Mouse (Mus musculus) embryonic facial prominence, embryonic 11.5 days (tissue): ENCODE measurements at regions not wholly inside any gene's neighbourhood (a gene's known extent, or its start where the extent isn't known, plus 50 kb on each side); places are given as distances from the start of the nearest gene placed in this dataset.

ENCODE experiments used
- ATAC-seq: fragments of 200-750 bp; cut with Nextera tagmentation; replicated peaks from 2 replicates; pipeline ENCODE4 v1.8.0; 2017; ENCODE audit warnings: low read depth; ENCODE audit not compliant: insufficient number of reproducible peaks, low FRiP score, low TSS enrichment
- DNase-seq: peaks from one replicate; pipeline ENCODE4 v3.0.0-alpha.2; 2015; ENCODE audit warnings: low spot score
- H3K27ac ChIP-seq: fragments of 300-500 bp; sonication (generic); replicated peaks from 2 replicates; pipeline ENCODE4 v1.5.1; 2014; ENCODE audit warnings: mild to moderate bottlenecking, low read depth, low read length, control low read depth
- H3K27me3 ChIP-seq: fragments of 300-500 bp; sonication (generic); 2 replicates; pipeline ENCODE4 v1.6.1; 2014; ENCODE audit warnings: mild to moderate bottlenecking, low read length, moderate library complexity, mixed read lengths; ENCODE audit not compliant: control insufficient read depth, insufficient read depth
- H3K36me3 ChIP-seq: fragments of 300-500 bp; sonication (generic); replicated peaks from 2 replicates; pipeline ENCODE4 v1.6.1; 2014; ENCODE audit warnings: low read depth, mild to moderate bottlenecking, low read length, moderate library complexity, mixed read lengths; ENCODE audit not compliant: control insufficient read depth, insufficient read depth
- H3K4me1 ChIP-seq: fragments of 300-500 bp; sonication (generic); 2 replicates; pipeline ENCODE4 v1.6.1; 2014; ENCODE audit warnings: low read length, mixed read lengths; ENCODE audit not compliant: control insufficient read depth, insufficient read depth
- H3K4me2 ChIP-seq: fragments of 300-500 bp; sonication (generic); 2 replicates; pipeline ENCODE4 v1.6.1; 2014; ENCODE audit warnings: low read depth, mild to moderate bottlenecking, control low read depth, low read length, moderate library complexity
- H3K4me3 ChIP-seq: fragments of 300-500 bp; sonication (generic); 2 replicates; pipeline ENCODE4 v1.5.1; 2014; ENCODE audit warnings: low read depth, low read length, control low read depth
- H3K9ac ChIP-seq: fragments of 300-500 bp; sonication (generic); replicated peaks from 2 replicates; pipeline ENCODE4 v1.6.1; 2014; ENCODE audit warnings: mild to moderate bottlenecking, control low read depth, low read length
- H3K9me3 ChIP-seq: fragments of 300-500 bp; sonication (generic); replicated peaks from 2 replicates; pipeline ENCODE4 v1.6.1; 2016; ENCODE audit warnings: mild to moderate bottlenecking, low read length, inconsistent platforms, mixed read lengths; ENCODE audit not compliant: control insufficient read depth
- WGBS: fragments of 180-500 bp; shearing (Covaris S2); extraction: QIAGEN DNeasy Blood & Tissue Kit; methylation state at CpG from one replicate; pipeline ENCODE4 v1.1.7; 2014; 5-methylcytosine and 5-hydroxymethylcytosine counted together

GRCm38 (mm10) chr6:73401059-73401458 is 68.4 kb downstream of the 4931417E11Rik start:
- no peaks in the 10 kb centered on the region for H3K9me3 ChIP-seq
- WGBS, result 77% methylated on average over 2 of the region's 2 CpGs
- no peak overlapping the region for H3K9ac ChIP-seq
- no peak overlapping the region for H3K4me2 ChIP-seq
- no peak for ATAC-seq
- no peak for DNase-seq
- H3K27ac ChIP-seq, result no peak overlapping the region
- H3K36me3 ChIP-seq, result no peaks in the 10 kb centered on the region
- no peaks in the 10 kb centered on the region for H3K4me1 ChIP-seq
- H3K27me3 ChIP-seq, result no peaks in the 10 kb centered on the region
- H3K4me3 ChIP-seq, result no peak overlapping the region

GRCm38 (mm10) chr6:73389301-73389700 is 80.2 kb downstream of the 4931417E11Rik start:
- Histone ChIP-seq H3K4me1 (no peaks in the 10 kb centered on the region), H3K9me3 (no peaks in the 10 kb centered on the region), H3K4me2 (no peak overlapping the region), H3K4me3 (no peak overlapping the region), H3K9ac (no peak overlapping the region), H3K36me3 (no peaks in the 10 kb centered on the region), H3K27ac (no peak overlapping the region), H3K27me3 (no peaks in the 10 kb centered on the region)
- 55% methylated on average over 6 of the region's 6 CpGs for WGBS
- DNase-seq (no peak), ATAC-seq (no peak)

GRCm38 (mm10) chr6:73386261-73386660 is 83.2 kb downstream of the 4931417E11Rik start:
- Histone ChIP-seq H3K9me3 (no peaks in the 10 kb centered on the region), H3K27me3 (no peaks in the 10 kb centered on the region), H3K4me2 (no peak overlapping the region), H3K36me3 (no peaks in the 10 kb centered on the region), H3K4me3 (no peak overlapping the region), H3K9ac (no peak overlapping the region), H3K4me1 (no peaks in the 10 kb centered on the region), H3K27ac (no peak overlapping the region)
- no peak for DNase-seq
- ATAC-seq, result no peak
- 89% methylated on average over 3 of the region's 3 CpGs for WGBS

GRCm38 (mm10) chr6:73379825-73380224 is 89.6 kb downstream of the 4931417E11Rik start:
- H3K9me3 ChIP-seq, result no peaks in the 10 kb centered on the region
- H3K4me1 ChIP-seq, result no peaks in the 10 kb centered on the region
- no peak overlapping the region for H3K4me2 ChIP-seq
- H3K4me3 ChIP-seq, result no peak overlapping the region
- 87% methylated on average over 5 of the region's 5 CpGs for WGBS
- no peak for DNase-seq
- no peak overlapping the region for H3K27ac ChIP-seq
- no peak overlapping the region for H3K9ac ChIP-seq
- no peaks in the 10 kb centered on the region for H3K36me3 ChIP-seq
- ATAC-seq, result no peak
- H3K27me3 ChIP-seq, result no peaks in the 10 kb centered on the region

- 89% methylated on average over 8 of the region's 8 CpGs for WGBS
- ATAC-seq (no peak), DNase-seq (no peak)
- Histone ChIP-seq H3K9me3 (no peaks in the 10 kb centered on the region), H3K4me1 (no peaks in the 10 kb centered on the region), H3K9ac (no peak overlapping the region), H3K27me3 (no peaks in the 10 kb centered on the region), H3K4me3 (no peak overlapping the region), H3K36me3 (no peaks in the 10 kb centered on the region), H3K27ac (no peak overlapping the region), H3K4me2 (no peak overlapping the region)
Observed at GRCm38 (mm10) chr6:73377884-73378283, 91.6 kb downstream of the 4931417E11Rik start.

- ATAC-seq (no peak), DNase-seq (no peak)
- H3K4me2 ChIP-seq, result no peak overlapping the region
- no peak overlapping the region for H3K4me3 ChIP-seq
- no peak overlapping the region for H3K9ac ChIP-seq
- H3K27ac ChIP-seq, result no peak overlapping the region
- no peaks in the 10 kb centered on the region for H3K4me1 ChIP-seq
- no peaks in the 10 kb centered on the region for H3K9me3 ChIP-seq
- 93% methylated on average over 11 of the region's 11 CpGs for WGBS
- no peaks in the 10 kb centered on the region for H3K36me3 ChIP-seq
- H3K27me3 ChIP-seq, result no peaks in the 10 kb centered on the region
Observed at GRCm38 (mm10) chr6:73376291-73376690, 93.2 kb downstream of the 4931417E11Rik start.

GRCm38 (mm10) chr6:73372901-73373300 is 96.6 kb downstream of the 4931417E11Rik start:
- Histone ChIP-seq H3K4me2 (no peak overlapping the region), H3K36me3 (no peaks in the 10 kb centered on the region), H3K9me3 (no peaks in the 10 kb centered on the region), H3K27ac (no peak overlapping the region), H3K9ac (no peak overlapping the region), H3K4me3 (no peak overlapping the region), H3K4me1 (no peaks in the 10 kb centered on the region), H3K27me3 (no peaks in the 10 kb centered on the region; the same call in 1 of the 2 replicates)
- no peak for DNase-seq
- 81% methylated on average over 5 of the region's 5 CpGs for WGBS
- no peak for ATAC-seq

GRCm38 (mm10) chr6:73371866-73372265 is 97.6 kb downstream of the 4931417E11Rik start:
- no peak overlapping the region for H3K4me2 ChIP-seq
- no peaks in the 10 kb centered on the region; the same call in 1 of the 2 replicates for H3K27me3 ChIP-seq
- no peaks in the 10 kb centered on the region for H3K4me1 ChIP-seq
- H3K4me3 ChIP-seq, result no peak overlapping the region
- DNase-seq (no peak), ATAC-seq (no peak)
- H3K36me3 ChIP-seq, result no peaks in the 10 kb centered on the region
- H3K27ac ChIP-seq, result no peak overlapping the region
- H3K9me3 ChIP-seq, result no peaks in the 10 kb centered on the region
- WGBS, result 90% methylated on average over 5 of the region's 5 CpGs
- H3K9ac ChIP-seq, result no peak overlapping the region
